Mouse (Mus musculus) A20 (cell line): ENCODE results near the gene Pex11b.
"Not testable (repeated sequence)": the region's sequence is repeated elsewhere in the genome, so short reads cannot be mapped to it uniquely, and the experiment has no call there.

ENCODE experiments used
- DNase-seq: peaks from one replicate; pipeline ENCODE4 v3.0.0-alpha.2; 2011; ENCODE audit warnings: low read depth, low spot score

Gene Pex11b

DNA sequence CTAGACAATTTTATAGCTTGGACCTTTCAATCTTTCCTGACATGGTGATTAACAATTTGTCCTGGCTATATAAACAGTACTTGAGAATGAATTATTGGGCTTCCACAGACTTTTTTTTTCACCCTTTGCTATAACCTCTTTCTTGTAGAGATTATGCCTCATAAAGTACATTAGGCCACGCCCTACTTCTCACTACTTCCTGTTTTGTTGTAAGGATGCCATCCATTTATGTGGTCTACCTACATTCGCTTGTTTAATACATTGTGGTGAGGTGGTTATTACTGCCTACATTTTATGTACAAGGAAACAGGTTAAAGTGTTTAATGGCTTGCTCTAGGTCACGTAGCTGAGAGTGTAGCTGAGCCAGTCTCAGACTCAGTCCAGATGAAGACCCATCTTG, 40.0 kb downstream of the Pex11b start:
- peak; percentile 33 for DNase-seq

DNA sequence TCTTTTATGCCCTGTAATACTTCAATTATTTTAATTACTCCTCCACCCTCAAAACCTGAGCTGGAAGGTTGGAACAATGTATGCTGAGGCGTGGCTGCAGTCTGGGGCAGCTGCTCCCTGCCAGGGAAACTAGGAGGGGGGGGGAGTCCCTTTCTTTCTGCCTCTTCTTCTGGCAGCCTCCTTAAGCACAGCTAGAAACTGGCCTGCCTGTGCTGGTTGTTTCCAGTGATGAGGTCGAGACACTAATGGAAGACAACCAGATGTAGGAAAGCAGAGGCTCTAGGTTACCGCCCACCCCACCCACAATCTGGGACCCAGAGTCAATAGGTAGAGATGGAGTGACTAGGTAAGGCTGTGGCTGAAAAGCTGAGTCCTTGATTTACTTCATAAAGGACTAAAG, 40.5 kb downstream of the Pex11b start:
- DNase-seq = no peak

DNA sequence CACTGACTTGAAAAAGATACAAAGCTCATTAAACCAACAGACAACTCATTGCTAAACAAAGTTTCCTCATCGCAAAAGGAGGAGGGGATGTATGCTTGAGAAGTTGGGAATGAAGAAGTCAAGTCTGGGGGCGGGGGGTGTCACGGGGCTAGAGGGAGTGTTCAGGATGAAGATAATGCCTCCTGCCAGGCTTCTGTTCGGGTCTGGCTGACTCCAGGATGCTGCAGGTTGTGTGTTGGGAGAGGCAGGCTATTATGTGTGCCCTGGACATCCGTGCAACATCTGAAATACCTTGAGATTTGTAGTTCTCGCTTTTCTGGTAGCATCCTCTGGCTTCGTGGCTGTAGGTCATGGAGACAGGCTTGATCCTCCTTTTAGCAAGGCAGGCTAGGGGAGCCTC, 43.3 kb downstream of the Pex11b start:
- no peak for DNase-seq

DNA sequence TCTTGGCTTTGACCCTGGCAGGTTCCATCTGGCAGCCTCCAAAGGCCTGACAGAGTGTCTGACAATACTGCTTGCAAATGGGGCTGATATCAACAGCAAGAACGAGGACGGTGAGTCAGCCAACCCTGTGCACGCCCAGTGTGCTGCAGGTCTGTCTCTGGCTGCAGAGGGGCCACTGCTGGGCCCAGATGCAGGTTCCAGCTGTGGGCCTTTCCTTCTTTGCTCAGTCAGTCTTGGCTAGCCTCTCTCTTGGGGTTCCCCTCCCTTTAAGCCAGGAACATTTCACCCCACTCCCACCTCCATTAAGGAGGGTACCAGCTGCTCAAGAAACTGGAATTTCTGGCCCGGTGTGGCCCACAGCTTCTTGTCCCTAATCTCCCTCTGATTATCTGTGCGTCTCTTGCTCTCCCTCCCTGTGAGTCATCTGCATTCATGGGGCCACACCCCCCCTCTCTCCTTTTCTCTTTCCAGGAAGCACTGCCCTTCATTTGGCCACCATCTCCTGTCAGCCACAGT, 44.0 kb downstream of the Pex11b start:
- DNase-seq = no peak

DNA sequence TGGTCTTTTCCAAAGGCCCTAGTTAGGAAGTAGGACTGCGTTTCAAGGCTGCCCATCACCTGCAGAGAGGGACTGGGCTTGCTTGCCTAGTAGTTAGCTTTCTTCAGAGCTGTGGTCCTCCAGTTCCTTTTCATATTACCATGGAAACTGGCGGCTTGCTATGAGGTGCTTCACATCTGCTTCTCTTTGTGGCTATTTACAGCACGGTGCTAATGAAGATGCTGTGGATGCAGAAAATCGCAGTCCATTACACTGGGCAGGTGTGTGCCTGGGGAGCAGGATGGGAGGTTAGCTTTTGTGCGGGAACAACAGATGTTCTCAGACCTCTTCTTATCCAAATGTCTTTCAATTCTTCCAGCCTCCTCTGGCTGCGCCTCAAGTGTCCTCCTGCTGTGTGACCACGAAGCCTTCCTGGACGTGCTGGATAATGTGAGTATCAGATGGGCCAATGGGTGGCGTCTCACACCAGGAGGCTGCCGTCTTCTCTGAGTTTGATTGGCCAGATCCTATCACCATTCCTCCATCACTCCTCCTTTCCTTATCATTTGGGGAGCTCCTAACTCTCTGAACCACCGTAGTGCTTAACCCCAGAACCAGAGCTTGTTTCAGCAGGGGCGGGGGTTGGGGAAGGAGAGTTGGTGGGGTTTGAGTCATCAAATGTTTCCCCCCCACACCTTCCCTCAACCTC, 45.2 kb downstream of the Pex11b start:
- DNase-seq = no peak

DNA sequence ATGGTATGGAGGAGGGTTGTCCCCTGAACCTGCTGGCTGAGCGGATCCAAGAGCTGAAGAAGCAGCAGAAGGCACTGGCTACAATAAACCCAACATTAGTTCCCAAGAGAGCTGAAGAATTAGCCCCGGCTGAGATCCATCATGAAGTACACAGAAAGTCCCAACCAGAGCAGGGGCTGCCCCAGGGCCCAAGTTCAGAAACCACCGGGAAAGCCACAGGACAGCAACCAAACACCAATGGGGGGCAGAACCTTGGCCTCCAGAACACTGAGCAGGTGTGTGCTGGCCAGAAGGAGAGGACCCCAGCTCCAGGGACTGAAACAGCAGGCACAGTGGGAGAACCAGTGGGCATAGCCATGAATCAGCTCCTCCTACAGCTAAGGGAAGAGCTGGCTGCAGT, 48.3 kb downstream of the Pex11b start:
- no peak for DNase-seq

DNA sequence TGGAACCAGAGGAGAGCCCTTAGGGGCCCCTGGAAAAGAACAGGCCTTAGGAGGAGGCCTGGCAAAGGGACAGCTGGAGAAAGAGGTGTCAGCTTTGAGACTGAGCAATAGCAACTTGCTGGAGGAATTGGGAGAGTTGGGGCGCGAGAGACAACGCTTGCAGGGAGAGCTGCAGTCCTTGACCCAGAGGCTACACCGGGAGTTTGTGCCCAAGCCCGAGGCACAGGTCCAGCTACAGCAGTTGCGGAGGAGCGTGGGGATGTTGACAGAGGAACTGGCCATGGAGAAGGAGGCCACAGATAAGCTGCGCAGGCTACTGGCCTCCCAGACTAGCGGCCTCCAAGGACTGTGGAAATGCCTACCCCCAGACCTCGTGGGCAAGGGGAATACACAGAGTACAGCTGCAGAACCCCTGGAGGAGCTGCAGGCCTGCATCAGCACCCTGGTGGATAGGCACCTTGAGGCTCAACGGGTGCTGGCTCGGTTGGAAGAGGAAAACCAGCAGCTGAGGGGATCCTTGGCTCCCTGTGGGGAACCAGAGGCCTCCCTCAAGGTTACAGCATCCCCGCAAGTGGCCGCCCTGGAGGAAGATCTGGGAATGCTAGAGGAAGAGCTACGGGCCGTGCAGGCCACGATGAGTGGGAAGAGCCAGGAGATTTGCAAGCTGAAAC, 49.1 kb downstream of the Pex11b start:
- DNase-seq = no peak

DNA sequence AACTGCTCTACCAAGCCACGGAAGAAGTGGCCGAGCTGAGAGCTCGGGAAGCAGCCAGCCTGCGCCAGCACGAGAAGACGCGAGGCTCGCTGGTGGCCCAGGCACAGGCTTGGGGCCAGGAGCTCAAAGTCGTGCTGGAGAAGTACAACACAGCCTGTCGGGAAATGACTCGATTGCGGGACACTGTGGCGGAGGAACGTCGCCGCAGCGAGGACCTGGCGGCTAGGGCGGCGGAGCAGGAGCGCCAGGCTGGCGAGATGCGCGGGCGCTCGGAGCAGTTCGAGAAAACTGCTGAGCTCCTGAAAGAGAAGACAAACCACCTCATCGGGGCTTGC, 49.6 kb downstream of the Pex11b start:
- no peak for DNase-seq

DNA sequence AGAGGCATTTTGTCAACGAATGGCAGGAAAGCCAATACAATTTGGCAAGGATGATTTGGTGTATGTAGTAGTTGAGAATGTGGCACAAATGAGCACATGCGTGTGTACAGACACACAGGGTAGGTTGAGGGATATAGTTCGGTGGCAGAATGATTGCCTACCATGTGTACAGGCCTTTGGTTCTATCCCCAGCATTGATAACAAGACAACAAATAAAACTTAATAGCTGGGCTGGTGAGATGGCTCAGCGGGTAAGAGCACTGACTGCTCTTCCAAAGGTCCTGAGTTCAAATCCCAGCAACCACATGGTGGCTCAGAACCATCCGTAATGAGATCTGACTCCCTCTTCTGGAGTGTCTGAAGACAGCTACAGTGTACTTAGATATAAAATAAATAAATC, 50.9 kb downstream of the Pex11b start:
- DNase-seq = not testable (repeated sequence)

DNA sequence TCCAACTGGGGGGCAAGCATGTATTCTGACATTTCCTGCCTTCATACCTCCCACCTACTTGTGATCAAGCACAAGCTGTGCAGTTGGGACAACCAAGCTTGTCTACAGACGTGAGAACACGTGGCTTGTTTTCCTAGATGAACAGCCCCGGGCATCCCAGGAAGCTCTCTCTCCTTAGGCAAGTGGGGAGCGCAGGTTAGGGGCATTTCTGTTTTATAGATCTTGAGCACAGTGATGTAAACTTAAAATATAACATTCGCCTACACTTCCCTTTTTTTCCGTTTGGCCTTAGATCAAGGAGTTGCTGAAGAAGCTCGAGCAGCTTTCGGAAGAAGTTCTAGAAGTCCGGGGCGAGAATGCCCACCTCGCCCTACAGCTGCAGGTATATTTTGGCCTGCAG, 53.7 kb downstream of the Pex11b start:
- DNase-seq = peak; percentile 33

DNA sequence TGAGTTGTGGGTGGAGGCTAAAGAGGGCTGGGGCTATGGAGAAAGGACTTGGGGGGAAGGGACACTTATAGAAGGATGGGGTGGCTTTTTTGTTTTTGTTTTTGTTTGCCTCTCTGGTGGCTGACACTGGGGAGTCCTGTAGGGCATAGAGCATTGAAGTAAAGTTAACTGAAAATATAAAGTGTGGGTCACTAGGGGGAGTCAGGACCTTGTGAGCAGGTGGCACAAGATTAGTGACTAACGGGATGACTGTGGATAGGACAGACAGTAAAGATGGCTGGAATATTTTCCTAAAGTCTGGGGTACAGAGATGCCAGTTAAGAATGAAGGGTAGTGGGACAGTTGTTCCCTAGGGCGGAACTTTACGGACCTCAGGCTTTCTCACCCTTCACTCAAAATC, 55.1 kb downstream of the Pex11b start:
- no peak for DNase-seq

DNA sequence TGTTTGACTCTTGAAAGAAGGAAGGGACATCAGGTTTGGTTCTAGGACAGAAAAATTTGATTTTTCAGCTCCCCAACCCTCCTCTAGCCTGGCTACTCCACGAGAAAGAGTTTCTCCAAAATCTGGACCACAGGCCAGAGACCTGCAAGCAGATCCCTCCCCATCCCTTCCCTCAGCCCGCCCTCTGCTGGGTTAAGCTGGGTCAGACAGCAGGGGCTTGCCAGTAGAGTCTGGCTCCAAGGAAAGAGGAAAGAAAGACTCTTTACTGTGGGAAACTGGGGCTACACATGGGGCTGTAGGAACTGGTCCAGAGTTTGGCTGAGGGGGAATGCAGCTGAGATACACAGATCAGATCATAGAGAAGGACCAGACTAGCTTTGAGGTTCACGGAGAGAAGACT, 57.3 kb downstream of the Pex11b start:
- DNase-seq = no peak

DNA sequence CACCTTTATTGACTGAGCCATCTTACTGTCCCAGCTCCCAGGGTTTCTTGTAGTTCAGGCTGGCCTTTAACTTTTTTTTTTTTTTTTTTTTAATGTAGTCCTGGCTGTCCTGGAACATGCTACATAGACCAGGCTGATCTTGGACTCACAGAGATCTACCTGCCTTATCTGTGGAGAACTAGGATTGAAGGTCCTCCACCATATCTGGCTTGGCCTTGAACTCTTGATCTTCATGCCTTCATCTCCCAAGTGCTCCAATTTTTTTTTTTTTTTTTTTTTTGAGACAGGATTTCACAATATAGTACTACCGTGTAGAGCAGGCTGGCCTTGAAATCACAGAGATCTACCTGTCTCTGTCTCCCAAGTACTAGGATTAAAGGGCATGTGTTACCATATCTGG, 58.4 kb downstream of the Pex11b start:
- no peak for DNase-seq
